In genomic region chr4:66390480-66390879, GRCm38 (mm10) we compare ENCODE assay signal across 16 mouse cellular contexts. TPM values are rescaled to one million over a fixed set of nuclear protein-coding genes. Genes with fewer than 3 reads are reported as not detected.
"Had no signal": no experiment of that assay in that cellular context is flagged by ENCODE, and none has a peak within 500 bp of the region (broad histone marks: within the 10 kb centered on the region; RNA-seq: fewer than 3 reads in every experiment).

No protein-coding gene starts in this region.

- H3K4me2 ChIP-seq: limb, embryonic 13.5 days; liver, embryonic 13.5 days; neural tube, embryonic 12.5 days; neural tube, embryonic 15.5 days had no signal

- H3K9me3 ChIP-seq: limb, embryonic 13.5 days; liver, embryonic 13.5 days; neural tube, embryonic 12.5 days; neural tube, embryonic 15.5 days had no signal

- H3K27me3 ChIP-seq: limb, embryonic 13.5 days; liver, embryonic 13.5 days; neural tube, embryonic 12.5 days; neural tube, embryonic 15.5 days had no signal

- DNase-seq: kidney, adult 18-20 months; kidney, adult 9 months; kidney, postnatal 14 days; kidney, postnatal 4 days; left cerebral cortex, postnatal 4 days; liver, embryonic 13.5 days; lung, adult 2 months; lung, postnatal 14 days; lung, postnatal 4 days; retina, postnatal 1 day; thymus, adult 18-20 months; thymus, postnatal 36 days had no signal

- H3K4me3 ChIP-seq: limb, embryonic 13.5 days; liver, embryonic 13.5 days; neural tube, embryonic 12.5 days; neural tube, embryonic 15.5 days had no signal

- H3K4me1 ChIP-seq: liver, embryonic 13.5 days; neural tube, embryonic 12.5 days had no signal

- H3K27ac ChIP-seq: limb, embryonic 13.5 days; liver, embryonic 13.5 days; neural tube, embryonic 12.5 days; neural tube, embryonic 15.5 days had no signal

- H3K9ac ChIP-seq: limb, embryonic 13.5 days; liver, embryonic 13.5 days; neural tube, embryonic 12.5 days; neural tube, embryonic 15.5 days had no signal

- H3K36me3 ChIP-seq: limb, embryonic 13.5 days; liver, embryonic 13.5 days; neural tube, embryonic 12.5 days; neural tube, embryonic 15.5 days had no signal

RNA-seq across cellular contexts. Expression of gene Astn2, which starts 13.9 kb away (rescaled TPM):
- polyA plus RNA-seq: liver, embryonic 16.5 days had no signal
